ENCODE assay signal across 11 mouse cellular contexts in genomic region chr7:142574826-142575351, GRCm38 (mm10). TPM values are rescaled to one million over a fixed set of nuclear protein-coding genes. Genes with fewer than 3 reads are reported as not detected.
A peak's percentile ranks its signal among the peaks of the same experiment; 100 is the strongest.
DNase-seq lines count a peak whose midpoint lies in the region; ATAC-seq and TF ChIP-seq lines count a peak whose summit lies in the region.
"Had no signal": no experiment of that assay in that cellular context is flagged by ENCODE, and none has a peak within 500 bp of the region (broad histone marks: within the 10 kb centered on the region; RNA-seq: fewer than 3 reads in every experiment).

No protein-coding gene starts in this region.

- 0 out of 2 replicates have a peak, but pooled peaks cover 3% of the 10 kb centered on the region for H3K9me3 ChIP-seq in heart, embryonic 12.5 days (replicated peaks)
- H3K9me3 ChIP-seq in lung, embryonic 15.5 days, result no peaks in the 10 kb centered on the region
- H3K9me3 ChIP-seq in limb, embryonic 12.5 days, result peaks cover 12% of the 10 kb centered on the region; the same call in 1 of the 2 replicates
- H3K9me3 ChIP-seq in stomach, postnatal 0 days (ENCODE audit: control insufficient read depth, low read length), result no peaks in the 10 kb centered on the region

- 0 out of 2 replicates have a peak, but pooled peaks cover 7% of the 10 kb centered on the region for H3K36me3 ChIP-seq in heart, embryonic 12.5 days
- H3K36me3 ChIP-seq in lung, embryonic 15.5 days, result no peaks in the 10 kb centered on the region
- peaks cover 7% of the 10 kb centered on the region; the same call in 1 of the 2 replicates for H3K36me3 ChIP-seq in limb, embryonic 12.5 days
- no peaks in the 10 kb centered on the region for H3K36me3 ChIP-seq in stomach, postnatal 0 days (ENCODE audit: control insufficient read depth, insufficient read depth, low read length)
- H3K36me3 ChIP-seq: midbrain, embryonic 12.5 days had no signal

- H3K4me1 ChIP-seq in heart, embryonic 12.5 days (replicated peaks), result peaks cover 76% of the 10 kb centered on the region
- H3K4me1 ChIP-seq in lung, embryonic 15.5 days, result peaks cover 77% of the 10 kb centered on the region
- H3K4me1 ChIP-seq in limb, embryonic 12.5 days (replicated peaks), result peaks cover 63% of the 10 kb centered on the region
- peaks cover 13% of the 10 kb centered on the region for H3K4me1 ChIP-seq in stomach, postnatal 0 days (replicated peaks; ENCODE audit: control insufficient read depth, insufficient read depth)

- peak overlapping the region; percentile 56 for H3K4me3 ChIP-seq in heart, embryonic 12.5 days
- no peak overlapping the region for H3K4me3 ChIP-seq in lung, embryonic 15.5 days
- H3K4me3 ChIP-seq in limb, embryonic 12.5 days (replicated peaks), result peak overlapping the region; percentile 55
- H3K4me3 ChIP-seq in stomach, postnatal 0 days (ENCODE audit: low read depth, low read length), result no peak overlapping the region
- H3K4me3 ChIP-seq: midbrain, embryonic 12.5 days had no signal

- no peak for TF ChIP-seq CTCF in stomach, postnatal 0 days (IDR thresholded peaks at IDR 0.05; ENCODE audit: low read depth)

- peak overlapping the region; percentile 98 for H3K27ac ChIP-seq in heart, embryonic 12.5 days (ENCODE audit: poor library complexity, severe bottlenecking)
- peak overlapping the region; percentile 96 for H3K27ac ChIP-seq in lung, embryonic 15.5 days
- H3K27ac ChIP-seq in limb, embryonic 12.5 days, result peak overlapping the region; percentile 96
- H3K27ac ChIP-seq in stomach, postnatal 0 days (replicated peaks), result peak overlapping the region; percentile 58
- H3K27ac ChIP-seq: midbrain, embryonic 12.5 days had no signal

- peak overlapping the region; percentile 67 for H3K4me2 ChIP-seq in heart, embryonic 12.5 days
- no peak overlapping the region for H3K4me2 ChIP-seq in lung, embryonic 15.5 days
- peak overlapping the region; percentile 62 for H3K4me2 ChIP-seq in limb, embryonic 12.5 days
- H3K4me2 ChIP-seq in stomach, postnatal 0 days (replicated peaks; ENCODE audit: low read depth), result no peak overlapping the region
- H3K4me2 ChIP-seq: midbrain, embryonic 12.5 days had no signal

- H3K27me3 ChIP-seq in heart, embryonic 12.5 days (replicated peaks), result no peaks in the 10 kb centered on the region
- H3K27me3 ChIP-seq in lung, embryonic 15.5 days, result no peaks in the 10 kb centered on the region
- H3K27me3 ChIP-seq in limb, embryonic 12.5 days, result no peaks in the 10 kb centered on the region
- H3K27me3 ChIP-seq in stomach, postnatal 0 days (ENCODE audit: control insufficient read depth, insufficient read depth, low read length), result no peaks in the 10 kb centered on the region

- DNase-seq in heart, adult 11 months, result no peak
- no peak for DNase-seq in lung, postnatal 4 days
- no peak for DNase-seq in stomach, postnatal 0 days (ENCODE audit: low spot score)
- DNase-seq in adipocyte (ENCODE audit: low spot score), result no peak
- no peak for DNase-seq in layer of hippocampus, adult 11-12 months (ENCODE audit: low spot score)
- DNase-seq: adrenal gland, adult 8-10 months; thymus, postnatal 36 days had no signal

- H3K9ac ChIP-seq in heart, embryonic 12.5 days, result peak overlapping the region; percentile 89
- peak overlapping the region; percentile 21; the same call in 1 of the 2 replicates for H3K9ac ChIP-seq in lung, embryonic 15.5 days
- peak overlapping the region; percentile 89 for H3K9ac ChIP-seq in limb, embryonic 12.5 days (replicated peaks)
- peak overlapping the region; percentile 9; the same call in 1 of the 2 replicates for H3K9ac ChIP-seq in stomach, postnatal 0 days (ENCODE audit: low read length)
- H3K9ac ChIP-seq: midbrain, embryonic 12.5 days had no signal

- 38% methylated on average over 9 of the region's 9 CpGs for WGBS in heart, embryonic 12.5 days
- 44% methylated on average over 9 of the region's 9 CpGs for WGBS in lung, embryonic 15.5 days
- 47% methylated on average over 9 of the region's 9 CpGs for WGBS in limb, embryonic 12.5 days
- WGBS in stomach, postnatal 0 days, result 44% methylated on average over 9 of the region's 9 CpGs

- TF ChIP-seq EP300 in stomach, postnatal 0 days (optimal IDR thresholded peaks at IDR 0.05), result no peak

- ATAC-seq in heart, embryonic 12.5 days (ENCODE audit: insufficient number of reproducible peaks, low FRiP score), result peak; percentile 36
- no peak for ATAC-seq in lung, embryonic 15.5 days (ENCODE audit: borderline replicate concordance, extremely low read depth, low FRiP score, low TSS enrichment)
- ATAC-seq in limb, embryonic 12.5 days (ENCODE audit: insufficient number of reproducible peaks, insufficient read depth, low FRiP score, low TSS enrichment, low read depth), result no peak
- no peak for ATAC-seq in stomach, postnatal 0 days (ENCODE audit: low FRiP score, low TSS enrichment)

RNA-seq across cellular contexts. Expression of gene Mrpl23, which starts 42.4 kb away (rescaled TPM):
- 12.0 and 15.2 TPM in 2 replicates for polyA plus RNA-seq in heart, embryonic 12.5 days (2016; fragmentation: Nextera tagmentation; extraction: Ambion mirVana)
- polyA plus RNA-seq in lung, embryonic 15.5 days (2015; fragmentation: Nextera tagmentation; extraction: Ambion mirVana), result 22.8 and 28.3 TPM in 2 replicates
- polyA plus RNA-seq in limb, embryonic 12.5 days (2016; fragmentation: Nextera tagmentation; extraction: Ambion mirVana), result 29.4 and 33.3 TPM in 2 replicates
- polyA plus RNA-seq in stomach, postnatal 0 days (2015; fragmentation: Nextera tagmentation; extraction: Ambion mirVana), result 17.7 and 19.4 TPM in 2 replicates

Comparison
In these comparisons a context has a peak if more than half of its experiments do, and no peak if none do; other contexts are left out.
1. H3K4me2 ChIP-seq: peak in heart, embryonic 12.5 days (single experiment) and limb, embryonic 12.5 days (single experiment); none in lung, embryonic 15.5 days (single experiment) and stomach, postnatal 0 days (single experiment).
2. H3K4me3 ChIP-seq: peak in heart, embryonic 12.5 days (single experiment) and limb, embryonic 12.5 days (single experiment); none in lung, embryonic 15.5 days (single experiment) and stomach, postnatal 0 days (single experiment).
3. H3K9ac ChIP-seq: peak in every context shown above with its lines; median percentile 89 in heart, embryonic 12.5 days; 89 in limb, embryonic 12.5 days; 21 in lung, embryonic 15.5 days; 9 in stomach, postnatal 0 days.
4. Peak in every context shown above with its lines, with median percentiles within 50 percentile points of each other: H3K27ac ChIP-seq.